Comparison of ENCODE assay signal across 8 mouse cellular contexts in genomic region chr6:31218139-31218750, GRCm38 (mm10).
DNase-seq lines count a peak whose midpoint lies in the region; ATAC-seq lines count a peak whose summit lies in the region.

No protein-coding gene starts in this region.

- intact Hi-C loops in gastrocnemius, postnatal 14 days (cut with DNase I; ENCODE audit: low total_unique reads) = no loop called here
- intact Hi-C loops in left cerebral cortex, postnatal 10 days (cut with DNase I) = loop anchor here (2.0 to 5.0 kb wide), 3 partner anchors 99 to 239 kb away; partner anchors contain the start of gene Mkln1

- peak; percentile 49 for DNase-seq in ovary, adult 18-20 months (ENCODE audit: low spot score)
- DNase-seq in ovary, postnatal 10 days (ENCODE audit: low spot score) = no peak
- peak; percentile 12 for DNase-seq in gastrocnemius, postnatal 14 days
- peak; percentile 62 to 71 for DNase-seq in left cerebral cortex, postnatal 10 days (ENCODE audit: extremely low spot score in 1 of 2, low spot score in 2 of 2)
- DNase-seq in skeletal muscle tissue, adult 2 months (ENCODE audit: low read depth, low spot score) = peak; percentile 85

- peak; percentile 19; the same call in 1 of the 2 replicates for ATAC-seq in common myeloid progenitor, adult 5-6 weeks (replicated peaks; ENCODE audit: low read depth, poor library complexity, severe bottlenecking)
- ATAC-seq in inflammation-experienced regulatory T-cells, adult 6 months = peak; percentile 37
- ATAC-seq in megakaryocyte progenitor cell, adult 5-6 weeks (replicated peaks; ENCODE audit: poor library complexity) = peak; percentile 27
